Mouse (Mus musculus) adrenal gland, postnatal 36 days (tissue): Measurements from ENCODE around the gene Sphkap. TPM values are rescaled to one million over a fixed set of nuclear protein-coding genes. Genes with fewer than 3 reads are reported as not detected.

Experiments
- DNase-seq, 2 experiments: peaks; one replicate each; pipeline ENCODE4 v3.0.0; 2021; ENCODE audit warnings: mixed read lengths in 1 of 2
- long read RNA-seq, 2 experiments: library from polyadenylated mRNA; stranded (forward); transcript quantifications; one replicate each; pipeline ENCODE4 v2.0.0; 2021; ENCODE audit warnings: borderline sequencing depth in 2 of 2
- total RNA-seq, 2 experiments: library from RNA; stranded (reverse); gene quantifications; 2 replicates each; pipeline ENCODE4 v1.2.3; 2021

Gene Sphkap
- total RNA-seq, result 10 to 100 TPM in 1 of 2 experiments, 1 to 10 TPM in 1; 4.4 to 10.7 TPM
- long read RNA-seq, experiment 1, result 0 reads
- long read RNA-seq, experiment 2, partial matches to known transcripts, result 0 of 1 reads
- long read RNA-seq, experiment 2, other reads (novel, unspliced or antisense), result 1 of 1 reads

- peak; percentile 55 to 68 for DNase-seq
These were observed at the start of gene Sphkap for GRCm38 (mm10) chr1:83408021-83408464. TSS of gene Sphkap (minus strand) at chr1:83408200.

- no peak for DNase-seq
These were observed 43.3 kb upstream of the Sphkap start for GRCm38 (mm10) chr1:83451291-83451690.

DNA sequence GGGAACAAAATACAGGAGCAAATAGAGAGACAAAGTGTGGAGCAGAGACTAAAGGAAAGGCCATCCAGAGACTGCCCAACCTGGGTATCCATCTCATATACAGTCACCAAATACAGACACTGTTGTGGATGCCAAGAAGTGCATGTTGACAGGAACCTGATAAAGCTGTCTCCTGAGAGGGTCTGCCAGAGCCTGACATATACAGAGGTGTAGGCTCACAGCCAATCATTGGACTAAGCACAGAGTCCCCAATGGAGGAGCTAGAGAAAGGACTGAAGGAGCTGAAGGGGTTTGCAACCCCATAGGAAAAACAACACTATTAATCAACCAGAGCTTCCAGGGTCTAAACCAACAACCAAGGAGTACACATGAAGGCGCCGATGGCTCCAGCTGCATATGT, 32.4 kb upstream of the Sphkap start:
- DNase-seq, result no peak

DNA sequence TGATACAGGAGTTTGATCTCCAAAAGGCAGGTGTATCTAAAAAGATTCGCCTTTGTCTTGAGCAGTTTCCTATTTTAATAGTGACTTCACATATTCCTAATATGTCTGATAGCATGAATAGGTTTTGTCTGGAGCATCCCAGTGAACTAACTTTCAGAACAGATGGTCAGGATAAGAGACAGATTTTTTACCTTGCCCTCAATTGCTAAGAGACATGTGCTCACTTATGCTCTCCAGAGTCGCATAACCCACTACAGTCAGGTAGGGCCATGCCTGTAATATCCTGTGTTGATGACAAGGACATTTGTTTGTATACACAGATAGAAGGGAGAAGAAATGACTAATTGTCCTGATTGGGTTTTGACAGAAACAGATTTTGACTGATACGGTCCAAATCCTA, 25.9 kb upstream of the Sphkap start:
- no peak for DNase-seq

- DNase-seq, result no peak
These were observed 21.9 kb upstream of the Sphkap start for GRCm38 (mm10) chr1:83429866-83430265.

DNA sequence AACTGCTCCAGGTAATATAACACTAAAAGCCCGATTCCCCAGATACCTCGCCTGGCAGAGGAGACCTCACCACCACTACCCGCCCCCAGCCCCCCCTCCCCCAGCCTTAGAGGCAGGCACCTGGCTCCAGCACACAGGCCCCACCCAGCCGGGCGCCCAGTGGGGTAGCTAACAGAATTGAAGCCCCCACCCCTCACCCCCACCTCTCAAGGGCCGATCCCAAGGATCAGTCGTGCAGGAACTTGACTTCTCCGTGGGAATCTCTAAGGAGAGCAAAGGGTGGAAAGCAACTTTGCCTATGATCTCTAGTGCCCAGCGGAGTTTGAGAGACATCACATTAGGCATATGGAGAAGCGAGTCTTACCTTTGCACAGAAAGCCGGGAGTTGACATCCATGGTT, 384 bp downstream of the Sphkap start:
- no peak for DNase-seq

- no peak for DNase-seq
These were observed 984 bp downstream of the Sphkap start for GRCm38 (mm10) chr1:83406882-83407549.

- no peak for DNase-seq
These were observed 6.9 kb downstream of the Sphkap start for GRCm38 (mm10) chr1:83401079-83401478.

DNA sequence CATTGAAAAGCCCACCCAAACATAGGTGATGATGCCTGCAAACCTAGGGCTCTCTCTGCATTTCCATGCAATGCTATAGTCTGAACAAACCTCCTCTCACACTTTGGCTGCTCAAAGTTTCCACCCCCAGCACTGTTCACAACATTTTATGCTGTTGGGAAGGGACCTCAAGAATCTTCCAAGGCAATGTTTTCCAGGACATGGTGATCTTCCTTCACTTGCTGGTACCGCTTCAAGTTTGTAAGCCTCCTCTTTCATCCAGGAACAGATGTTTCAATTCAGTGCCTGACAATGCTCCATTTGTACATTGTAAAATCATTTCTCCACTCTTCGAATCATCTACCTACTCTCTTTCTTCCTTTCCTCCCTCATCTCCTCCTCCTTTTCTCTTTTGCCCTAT, 11.7 kb downstream of the Sphkap start:
- no peak for DNase-seq

GRCm38 (mm10) chr1:83395559-83395958, 12.4 kb downstream of the Sphkap start:
- DNase-seq, result no peak

DNA sequence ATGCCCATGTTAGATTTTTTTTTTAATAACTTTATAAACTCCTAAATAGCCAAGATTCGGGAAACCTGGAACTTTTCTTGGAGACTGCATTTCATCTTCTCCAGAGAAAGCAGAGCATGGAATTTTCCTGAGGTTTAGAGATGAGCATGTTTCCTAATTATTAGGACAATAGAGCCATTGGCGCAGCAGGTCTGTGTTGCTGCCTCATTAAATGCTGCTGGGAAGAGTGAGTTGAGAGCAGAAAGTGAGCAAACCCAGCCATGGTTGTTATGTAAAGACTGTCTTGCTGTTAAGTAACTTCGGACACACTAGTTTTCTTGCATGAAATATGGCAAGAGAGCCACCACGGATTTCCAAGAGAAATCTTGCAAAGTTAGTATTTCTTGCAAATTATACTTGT, 18.6 kb downstream of the Sphkap start:
- DNase-seq, result no peak

GRCm38 (mm10) chr1:83377404-83377803, 30.6 kb downstream of the Sphkap start:
- DNase-seq, result no peak

DNA sequence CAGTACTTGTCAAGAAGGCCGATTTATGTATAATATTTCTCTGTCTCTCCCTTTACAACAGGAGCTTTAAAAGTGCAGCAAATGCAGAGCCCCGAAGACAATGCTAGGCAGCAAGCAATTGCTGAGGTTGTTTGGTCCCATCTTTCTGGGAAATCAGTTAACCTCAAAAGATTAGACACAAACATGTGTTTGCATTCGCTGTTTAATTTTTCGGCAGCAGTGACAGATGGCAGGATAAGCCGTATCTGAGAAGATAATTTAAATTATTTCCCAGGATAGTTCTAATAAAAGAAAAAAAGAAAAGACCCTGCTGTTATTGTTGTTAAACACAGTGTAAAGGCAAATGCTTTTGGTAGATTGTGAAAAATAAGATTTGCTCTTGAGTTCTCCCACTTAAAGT, 41.5 kb downstream of the Sphkap start:
- no peak for DNase-seq

GRCm38 (mm10) chr1:83362168-83362567, 45.8 kb downstream of the Sphkap start:
- no peak for DNase-seq

DNA sequence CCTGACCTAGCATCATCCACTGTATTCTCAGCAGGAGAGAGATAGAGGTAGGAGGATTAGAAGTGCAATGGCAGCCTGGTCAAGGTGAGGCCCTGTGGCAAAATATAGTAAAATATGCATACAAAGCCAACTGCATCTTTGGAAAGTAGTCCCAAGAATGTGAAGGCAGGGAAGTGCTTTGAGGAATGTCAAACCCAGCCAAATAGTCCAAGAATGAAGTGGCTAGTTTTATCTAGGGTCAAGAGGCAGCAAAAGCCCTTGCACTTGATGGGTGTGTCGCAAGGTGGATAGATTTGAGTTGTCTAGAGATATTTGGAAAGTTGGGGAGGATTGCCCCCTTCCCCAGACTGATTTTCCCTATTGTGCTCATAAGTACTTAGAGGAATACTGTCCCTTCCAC, 61.5 kb downstream of the Sphkap start:
- no peak for DNase-seq

GRCm38 (mm10) chr1:83345572-83345971, 62.4 kb downstream of the Sphkap start:
- DNase-seq, result no peak

DNA sequence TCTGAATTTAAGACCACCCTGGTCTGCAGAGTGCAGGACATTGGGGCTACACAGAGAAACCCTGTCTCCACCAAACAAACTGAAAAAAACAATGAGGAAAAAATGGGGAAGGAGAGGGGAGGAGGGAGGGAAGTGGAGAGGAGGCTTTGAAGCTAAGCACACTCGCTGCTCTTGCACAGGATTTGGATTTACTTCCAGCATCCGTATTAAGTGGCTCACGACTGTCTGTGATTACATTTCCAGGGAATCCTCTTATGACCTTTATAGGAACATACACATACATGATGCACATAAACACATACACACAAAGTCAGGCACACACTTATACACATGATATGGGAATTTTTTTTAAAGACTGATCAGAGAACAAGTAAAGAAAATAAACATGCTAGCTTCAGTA, 62.9 kb downstream of the Sphkap start:
- DNase-seq, result no peak

DNA sequence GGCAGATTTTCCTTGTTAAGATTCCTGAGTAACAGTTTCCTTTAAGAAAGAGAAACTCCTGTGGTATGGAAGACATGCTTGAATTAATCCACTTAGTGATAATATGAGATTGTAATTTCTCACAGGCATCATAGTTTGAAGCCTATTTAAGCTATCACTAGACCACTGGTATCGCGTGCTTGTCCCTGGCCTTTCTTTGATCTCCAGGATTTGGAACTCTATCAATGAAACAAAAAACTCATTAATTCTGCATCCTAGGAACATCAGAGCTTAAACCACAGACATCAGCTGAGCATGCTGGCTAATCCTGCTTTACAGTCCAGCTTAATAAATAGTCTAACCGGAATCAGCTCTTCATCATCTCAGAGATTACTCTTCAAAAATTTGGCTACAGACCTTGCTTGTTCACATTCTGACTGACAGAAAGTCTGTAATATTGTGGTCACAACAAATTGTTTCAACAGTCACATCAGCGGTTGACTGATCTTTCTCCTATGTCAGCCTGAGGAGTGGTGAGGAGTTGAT, 65.2 kb downstream of the Sphkap start:
- DNase-seq, result peak in 1 of 2 experiments; percentile 4

- no peak for DNase-seq
These were observed 68.6 kb downstream of the Sphkap start for GRCm38 (mm10) chr1:83339358-83339757.

- DNase-seq, result no peak
These were observed 91.1 kb downstream of the Sphkap start for GRCm38 (mm10) chr1:83316917-83317316.

GRCm38 (mm10) chr1:83315146-83315545, 92.9 kb downstream of the Sphkap start:
- DNase-seq, result peak in 1 of 2 experiments; percentile 5

- no peak for DNase-seq
These were observed 96.2 kb downstream of the Sphkap start for GRCm38 (mm10) chr1:83311607-83312295.
